Mouse (Mus musculus): ENCODE results near the gene Rcor2. TPM values are rescaled to one million over a fixed set of nuclear protein-coding genes. Genes with fewer than 3 reads are reported as not detected.

Rcor2 gene
- total and polyA plus RNA-seq, 3 experiments: 5.7 to 12.7 (median 7.6) TPM

GRCm38 (mm10) chr19:7311306-7311705 is 44.2 kb downstream of the Rcor2 start:
- peak; percentile 50 to 66 for DNase-seq
- Histone ChIP-seq H3K27me3 (ENCODE audit: control insufficient read depth, insufficient read depth, low read length) (no peaks in the 10 kb centered on the region), H3K9ac (ENCODE audit: low read depth, low read length) (no peak overlapping the region), H3K36me3 (ENCODE audit: control insufficient read depth, insufficient read depth, low read length) (peaks cover 12% of the 10 kb centered on the region; the same call in 1 of the 2 replicates), H3K79me2 (replicated peaks; ENCODE audit: control insufficient read depth, insufficient read depth, low read length) (peaks cover 5% of the 10 kb centered on the region), H3K4me3 (no peak overlapping the region), H3K4me1 (ENCODE audit: control insufficient read depth, insufficient read depth, low read length) (peaks cover 40% of the 10 kb centered on the region), H3K27ac (peak overlapping the region; percentile 72)
- 16% methylated on average over 10 of the region's 10 CpGs for WGBS
- TF ChIP-seq EP300 (IDR thresholded peaks at IDR 0.05; ENCODE audit: insufficient read depth, low read depth, low read length) (0 out of 2 replicates have a peak, but pooled peaks have one; percentile 58), POLR2A (IDR thresholded peaks at IDR 0.05; ENCODE audit: insufficient read depth, low read depth, low read length) (no peak)
- intact Hi-C loops (cut with DNase I): no loop called here

GRCm38 (mm10) chr19:7313660-7314059 is 46.5 kb downstream of the Rcor2 start:
- DNase-seq: no peak
- Histone ChIP-seq H3K9ac (ENCODE audit: low read depth, low read length) (no peak overlapping the region), H3K79me2 (replicated peaks; ENCODE audit: control insufficient read depth, insufficient read depth, low read length) (peaks cover 5% of the 10 kb centered on the region), H3K4me3 (no peak overlapping the region), H3K36me3 (ENCODE audit: control insufficient read depth, insufficient read depth, low read length) (peaks cover 9% of the 10 kb centered on the region; the same call in 1 of the 2 replicates), H3K27ac (no peak overlapping the region), H3K4me1 (ENCODE audit: control insufficient read depth, insufficient read depth, low read length) (peaks cover 30% of the 10 kb centered on the region), H3K27me3 (ENCODE audit: control insufficient read depth, insufficient read depth, low read length) (no peaks in the 10 kb centered on the region)
- intact Hi-C loops (cut with DNase I): no loop called here
- TF ChIP-seq POLR2A (IDR thresholded peaks at IDR 0.05; ENCODE audit: insufficient read depth, low read depth, low read length) (no peak), EP300 (IDR thresholded peaks at IDR 0.05; ENCODE audit: insufficient read depth, low read depth, low read length) (no peak), CTCF (IDR thresholded peaks at IDR 0.05) (no peak)
- 78% methylated on average over 2 of the region's 2 CpGs for WGBS

GRCm38 (mm10) chr19:7314976-7315586 is 48.0 kb downstream of the Rcor2 start:
- no peak overlapping the region for H3K9ac ChIP-seq (ENCODE audit: low read depth, low read length)
- no peak overlapping the region for H3K27ac ChIP-seq
- H3K4me3 ChIP-seq: no peak overlapping the region
- H3K36me3 ChIP-seq (ENCODE audit: control insufficient read depth, insufficient read depth, low read length): peaks cover 8% of the 10 kb centered on the region; the same call in 1 of the 2 replicates
- intact Hi-C loops (cut with DNase I): no loop called here
- H3K27me3 ChIP-seq (ENCODE audit: control insufficient read depth, insufficient read depth, low read length): no peaks in the 10 kb centered on the region
- H3K79me2 ChIP-seq (replicated peaks; ENCODE audit: control insufficient read depth, insufficient read depth, low read length): peaks cover 5% of the 10 kb centered on the region; the same call in 1 of the 2 replicates
- DNase-seq: no peak
- 50% methylated on average over 8 of the region's 8 CpGs for WGBS
- TF ChIP-seq POLR2A (IDR thresholded peaks at IDR 0.05; ENCODE audit: insufficient read depth, low read depth, low read length) (no peak), EP300 (IDR thresholded peaks at IDR 0.05; ENCODE audit: insufficient read depth, low read depth, low read length) (no peak), CTCF (IDR thresholded peaks at IDR 0.05) (no peak)
- H3K4me1 ChIP-seq (ENCODE audit: control insufficient read depth, insufficient read depth, low read length): peaks cover 20% of the 10 kb centered on the region

GRCm38 (mm10) chr19:7315587-7315984 is 48.5 kb downstream of the Rcor2 start:
- Histone ChIP-seq H3K27me3 (ENCODE audit: control insufficient read depth, insufficient read depth, low read length) (no peaks in the 10 kb centered on the region), H3K79me2 (replicated peaks; ENCODE audit: control insufficient read depth, insufficient read depth, low read length) (peaks cover 9% of the 10 kb centered on the region; the same call in 1 of the 2 replicates), H3K4me1 (ENCODE audit: control insufficient read depth, insufficient read depth, low read length) (peaks cover 18% of the 10 kb centered on the region), H3K4me3 (no peak overlapping the region), H3K27ac (no peak overlapping the region), H3K36me3 (ENCODE audit: control insufficient read depth, insufficient read depth, low read length) (peaks cover 9% of the 10 kb centered on the region; the same call in 1 of the 2 replicates), H3K9ac (ENCODE audit: low read depth, low read length) (no peak overlapping the region)
- TF ChIP-seq EP300 (IDR thresholded peaks at IDR 0.05; ENCODE audit: insufficient read depth, low read depth, low read length): no peak
- TF ChIP-seq POLR2A (IDR thresholded peaks at IDR 0.05; ENCODE audit: insufficient read depth, low read depth, low read length): no peak
- WGBS: 88% methylated on average over 4 of the region's 4 CpGs
- no peak for DNase-seq
- intact Hi-C loops (cut with DNase I): no loop called here

DNA sequence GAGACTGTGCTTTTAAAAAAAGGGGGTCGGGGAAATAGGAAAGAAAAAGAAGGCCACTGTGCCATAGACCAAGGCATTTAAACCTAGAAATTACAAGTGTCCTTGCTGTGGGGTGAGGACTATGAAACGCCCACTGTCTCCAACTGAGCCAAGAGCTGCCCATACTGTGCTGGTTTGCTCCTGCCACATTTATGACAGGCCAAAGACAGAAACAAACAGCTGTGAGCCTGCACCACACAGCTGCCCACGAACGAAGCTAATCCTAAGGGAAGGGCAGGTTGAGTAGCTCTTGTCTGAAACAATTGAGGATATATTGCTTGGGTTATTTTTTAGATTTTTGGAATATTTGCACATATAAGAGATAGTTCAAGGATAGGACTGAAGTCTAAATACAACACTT is 49.7 kb downstream of the Rcor2 start:
- no peak for DNase-seq
- no peaks in the 10 kb centered on the region for H3K27me3 ChIP-seq (ENCODE audit: control insufficient read depth, insufficient read depth, low read length)
- H3K79me2 ChIP-seq (replicated peaks; ENCODE audit: control insufficient read depth, insufficient read depth, low read length): peaks cover 9% of the 10 kb centered on the region; the same call in 1 of the 2 replicates
- no peak overlapping the region for H3K4me3 ChIP-seq
- H3K4me1 ChIP-seq (ENCODE audit: control insufficient read depth, insufficient read depth, low read length): peaks cover 9% of the 10 kb centered on the region
- H3K9ac ChIP-seq (ENCODE audit: low read depth, low read length): no peak overlapping the region
- TF ChIP-seq POLR2A (IDR thresholded peaks at IDR 0.05; ENCODE audit: insufficient read depth, low read depth, low read length): no peak
- no peak for TF ChIP-seq CTCF (IDR thresholded peaks at IDR 0.05)
- TF ChIP-seq EP300 (IDR thresholded peaks at IDR 0.05; ENCODE audit: insufficient read depth, low read depth, low read length): no peak
- 82% methylated on average over 4 of the region's 4 CpGs for WGBS
- peaks cover 9% of the 10 kb centered on the region for H3K36me3 ChIP-seq (ENCODE audit: control insufficient read depth, insufficient read depth, low read length)
- intact Hi-C loops (cut with DNase I): no loop called here
- no peak overlapping the region for H3K27ac ChIP-seq

DNA sequence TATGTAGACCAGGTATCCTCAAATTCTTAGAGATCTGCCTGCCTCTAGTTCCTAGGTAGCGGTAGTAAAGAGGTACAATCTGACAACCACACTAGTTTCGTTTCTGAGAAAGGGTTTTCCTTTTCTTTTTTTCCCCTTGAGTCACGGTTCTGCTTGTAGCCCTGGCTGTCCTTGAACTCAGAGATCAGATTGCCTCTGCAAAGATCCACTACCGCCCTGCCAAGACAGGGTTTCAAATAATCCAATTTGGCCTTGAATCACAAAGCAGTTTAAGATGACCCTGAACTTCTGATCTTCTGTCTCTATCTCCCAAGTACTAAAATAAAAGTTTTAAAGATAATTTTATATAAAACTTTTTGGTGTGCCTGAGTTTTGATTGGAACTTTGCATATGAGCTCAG is 50.6 kb downstream of the Rcor2 start:
- H3K4me1 ChIP-seq (ENCODE audit: control insufficient read depth, insufficient read depth, low read length): peaks cover 13% of the 10 kb centered on the region
- WGBS: 79% methylated on average over 4 of the region's 4 CpGs
- H3K27ac ChIP-seq: no peak overlapping the region
- H3K9ac ChIP-seq (ENCODE audit: low read depth, low read length): no peak overlapping the region
- peaks cover 6% of the 10 kb centered on the region for H3K36me3 ChIP-seq (ENCODE audit: control insufficient read depth, insufficient read depth, low read length)
- intact Hi-C loops (cut with DNase I): no loop called here
- no peaks in the 10 kb centered on the region for H3K27me3 ChIP-seq (ENCODE audit: control insufficient read depth, insufficient read depth, low read length)
- no peak for TF ChIP-seq POLR2A (IDR thresholded peaks at IDR 0.05; ENCODE audit: insufficient read depth, low read depth, low read length)
- TF ChIP-seq CTCF (IDR thresholded peaks at IDR 0.05): no peak
- TF ChIP-seq EP300 (IDR thresholded peaks at IDR 0.05; ENCODE audit: insufficient read depth, low read depth, low read length): no peak
- H3K79me2 ChIP-seq (replicated peaks; ENCODE audit: control insufficient read depth, insufficient read depth, low read length): peaks cover 12% of the 10 kb centered on the region
- H3K4me3 ChIP-seq: no peak overlapping the region
- DNase-seq: no peak
